Mouse (Mus musculus) hindbrain, embryonic 13.5 days (tissue): ENCODE results near the gene Hipk1. TPM values are rescaled to one million over a fixed set of nuclear protein-coding genes. Genes with fewer than 3 reads are reported as not detected.

Source experiments
- ATAC-seq: fragments of 200-750 bp; cut with Nextera tagmentation; 2 replicates; pipeline ENCODE4 v1.8.0; 2017; ENCODE audit warnings: moderate TSS enrichment; ENCODE audit not compliant: low FRiP score
- H3K27ac ChIP-seq: fragments of 300-500 bp; sonication (generic); 2 replicates; pipeline ENCODE4 v1.5.1; 2015; ENCODE audit warnings: inconsistent platforms, mild to moderate bottlenecking, moderate library complexity
- H3K27me3 ChIP-seq: fragments of 300-500 bp; sonication (generic); 2 replicates; pipeline ENCODE4 v1.6.1; 2015; ENCODE audit warnings: mild to moderate bottlenecking, inconsistent platforms
- H3K36me3 ChIP-seq: fragments of 300-500 bp; sonication (generic); 2 replicates; pipeline ENCODE4 v1.6.1; 2015; ENCODE audit warnings: mild to moderate bottlenecking, inconsistent platforms
- H3K4me1 ChIP-seq: fragments of 300-500 bp; sonication (generic); replicated peaks from 2 replicates; pipeline ENCODE4 v1.6.1; 2015; ENCODE audit warnings: inconsistent platforms
- H3K4me2 ChIP-seq: fragments of 300-500 bp; sonication (generic); 2 replicates; pipeline ENCODE4 v1.6.1; 2015; ENCODE audit warnings: inconsistent platforms, mild to moderate bottlenecking, moderate library complexity
- H3K4me3 ChIP-seq: fragments of 300-500 bp; sonication (generic); 2 replicates; pipeline ENCODE4 v1.5.1; 2015; ENCODE audit warnings: mild to moderate bottlenecking, inconsistent platforms
- H3K9ac ChIP-seq: fragments of 300-500 bp; sonication (generic); 2 replicates; pipeline ENCODE4 v1.6.1; 2015; ENCODE audit warnings: mild to moderate bottlenecking, inconsistent platforms
- H3K9me3 ChIP-seq: fragments of 300-500 bp; sonication (generic); 2 replicates; pipeline ENCODE4 v1.6.1; 2016; ENCODE audit warnings: inconsistent platforms
- WGBS: fragments of 180-500 bp; shearing (Covaris S2); methylation state at CpG from one replicate; pipeline ENCODE4 v1.1.7; 2015; 5-methylcytosine and 5-hydroxymethylcytosine counted together
- polyA plus RNA-seq: library from polyadenylated mRNA; unstranded; fragments of >200 nt; fragmentation: Nextera tagmentation; extraction: Ambion mirVana; gene quantifications from 2 replicates; pipeline ENCODE4 v1.2.1, GENCODE M21; 2015

The Hipk1 gene
- polyA plus RNA-seq, 1 experiment from 2014 or later: 13.3 TPM

- H3K27ac ChIP-seq: no peak overlapping the region
- H3K27me3 ChIP-seq: no peaks in the 10 kb centered on the region
- 94% methylated on average over 1 of the region's 1 CpGs for WGBS
- no peaks in the 10 kb centered on the region for H3K9me3 ChIP-seq
- no peak overlapping the region for H3K4me3 ChIP-seq
- H3K9ac ChIP-seq: no peak overlapping the region
- no peak for ATAC-seq
- H3K4me1 ChIP-seq: no peaks in the 10 kb centered on the region
- no peak overlapping the region for H3K4me2 ChIP-seq
- H3K36me3 ChIP-seq: no peaks in the 10 kb centered on the region
These were observed 94.9 kb downstream of the Hipk1 start for GRCm38 (mm10) chr3:103696388-103696925.

- no peak for ATAC-seq
- WGBS: 52% methylated on average over 3 of the region's 3 CpGs
- no peak overlapping the region for H3K4me2 ChIP-seq
- no peaks in the 10 kb centered on the region for H3K36me3 ChIP-seq
- H3K4me3 ChIP-seq: no peak overlapping the region
- no peak overlapping the region for H3K27ac ChIP-seq
- no peaks in the 10 kb centered on the region for H3K27me3 ChIP-seq
- H3K4me1 ChIP-seq: no peaks in the 10 kb centered on the region
- no peak overlapping the region for H3K9ac ChIP-seq
- no peaks in the 10 kb centered on the region for H3K9me3 ChIP-seq
These were observed 95.8 kb downstream of the Hipk1 start for GRCm38 (mm10) chr3:103695556-103695955.

GRCm38 (mm10) chr3:103690506-103690905, 100.9 kb downstream of the Hipk1 start:
- no peak overlapping the region for H3K4me2 ChIP-seq
- no peak overlapping the region for H3K9ac ChIP-seq
- no peak overlapping the region for H3K27ac ChIP-seq
- no peaks in the 10 kb centered on the region for H3K27me3 ChIP-seq
- WGBS: 90% methylated on average over 3 of the region's 3 CpGs
- H3K4me3 ChIP-seq: no peak overlapping the region
- no peaks in the 10 kb centered on the region for H3K4me1 ChIP-seq
- no peaks in the 10 kb centered on the region for H3K9me3 ChIP-seq
- no peak for ATAC-seq
- no peaks in the 10 kb centered on the region for H3K36me3 ChIP-seq

Other genes with a start within 250 kb of the Hipk1 start
- 11.3 and 11.8 TPM in 2 replicates for gene Syt6, start 216.3 kb downstream of the Hipk1 start, polyA plus RNA-seq
- gene Atg4a-ps, start 145.5 kb downstream of the Hipk1 start, polyA plus RNA-seq: 0.26 and 0.38 TPM in 2 replicates
- 7.3 and 8.7 TPM in 2 replicates for gene Olfml3, start 53.6 kb downstream of the Hipk1 start, polyA plus RNA-seq
- gene Gm10964, start 52.2 kb downstream of the Hipk1 start, polyA plus RNA-seq: not detected in 2 replicates
- gene Dclre1b, start 17.9 kb upstream of the Hipk1 start, polyA plus RNA-seq: 22.2 and 23.4 TPM in 2 replicates
- 22.9 and 25.1 TPM in 2 replicates for gene Ap4b1, start 18.0 kb upstream of the Hipk1 start, polyA plus RNA-seq
- 0.53 TPM in 1 of 2 replicates, not detected in the other for gene Gm43064, start 18.0 kb upstream of the Hipk1 start, polyA plus RNA-seq
- 0.17 and 0.41 TPM in 2 replicates for gene Bcl2l15, start 41.0 kb upstream of the Hipk1 start, polyA plus RNA-seq
- gene Ptpn22, start 68.2 kb upstream of the Hipk1 start, polyA plus RNA-seq: 0.38 and 0.47 TPM in 2 replicates
- gene Rsbn1, start 122.6 kb upstream of the Hipk1 start, polyA plus RNA-seq: 21.3 and 24.4 TPM in 2 replicates
- 27.9 and 30.0 TPM in 2 replicates for gene Phtf1, start 176.5 kb upstream of the Hipk1 start, polyA plus RNA-seq